Mouse (Mus musculus) neural tube, embryonic 11.5 days (tissue): ENCODE data around the gene Cacna1a. TPM values are rescaled to one million over a fixed set of nuclear protein-coding genes. Genes with fewer than 3 reads are reported as not detected.

Experiments
- ATAC-seq: fragments of 200-750 bp; cut with Nextera tagmentation; 2 replicates; pipeline ENCODE4 v1.8.0; 2017; ENCODE audit warnings: moderate number of reproducible peaks, mild to moderate bottlenecking, moderate TSS enrichment, moderate library complexity; ENCODE audit not compliant: insufficient read depth, low FRiP score, low TSS enrichment
- DNase-seq: peaks from one replicate; pipeline ENCODE4 v3.0.0-alpha.2; 2015; ENCODE audit warnings: low spot score
- H3K27ac ChIP-seq: fragments of 300-500 bp; sonication (generic); 2 replicates; pipeline ENCODE4 v1.5.1; 2014; ENCODE audit warnings: low read depth, mild to moderate bottlenecking, low read length
- H3K27me3 ChIP-seq: fragments of 300-500 bp; sonication (generic); 2 replicates; pipeline ENCODE4 v1.6.1; 2014; ENCODE audit warnings: mild to moderate bottlenecking, low read length, mixed read lengths; ENCODE audit not compliant: control insufficient read depth, insufficient read depth
- H3K36me3 ChIP-seq: fragments of 300-500 bp; sonication (generic); 2 replicates; pipeline ENCODE4 v1.6.1; 2014; ENCODE audit warnings: mild to moderate bottlenecking, low read length, moderate library complexity, mixed read lengths; ENCODE audit not compliant: control insufficient read depth, insufficient read depth
- H3K4me1 ChIP-seq: fragments of 300-500 bp; sonication (generic); 2 replicates; pipeline ENCODE4 v1.6.1; 2014; ENCODE audit warnings: low read length, mixed read lengths; ENCODE audit not compliant: control insufficient read depth, insufficient read depth
- H3K4me2 ChIP-seq: fragments of 300-500 bp; sonication (generic); 2 replicates; pipeline ENCODE4 v1.6.1; 2014; ENCODE audit warnings: low read depth, mild to moderate bottlenecking, moderate library complexity
- H3K4me3 ChIP-seq: fragments of 300-500 bp; sonication (generic); 2 replicates; pipeline ENCODE4 v1.5.1; 2014; ENCODE audit warnings: low read depth, low read length
- H3K9ac ChIP-seq: fragments of 300-500 bp; sonication (generic); 2 replicates; pipeline ENCODE4 v1.6.1; 2014; ENCODE audit warnings: mild to moderate bottlenecking, low read length
- H3K9me3 ChIP-seq: fragments of 300-500 bp; sonication (generic); 2 replicates; pipeline ENCODE4 v1.6.1; 2016; ENCODE audit warnings: low read length; ENCODE audit not compliant: control insufficient read depth
- WGBS: fragments of 180-500 bp; shearing (Covaris S2); extraction: QIAGEN DNeasy Blood & Tissue Kit; methylation state at CpG from one replicate; pipeline ENCODE4 v1.1.7; 2014; 5-methylcytosine and 5-hydroxymethylcytosine counted together
- polyA plus RNA-seq: library from polyadenylated mRNA; unstranded; fragments of >200 nt; fragmentation: Nextera tagmentation; extraction: Ambion mirVana; gene quantifications from 2 replicates; pipeline ENCODE4 v1.2.1, GENCODE M21; 2014

The Cacna1a gene
- polyA plus RNA-seq, 1 experiment from 2014 or later: 6.9 TPM

GRCm38 (mm10) chr8:84471271-84471995 is 83.2 kb downstream of the Cacna1a start:
- H3K4me3 ChIP-seq: no peak overlapping the region
- no peak overlapping the region for H3K27ac ChIP-seq
- no peaks in the 10 kb centered on the region for H3K27me3 ChIP-seq
- WGBS: 58% methylated on average over 9 of the region's 9 CpGs
- no peak overlapping the region for H3K9ac ChIP-seq
- H3K9me3 ChIP-seq: no peaks in the 10 kb centered on the region
- no peaks in the 10 kb centered on the region for H3K4me1 ChIP-seq
- no peaks in the 10 kb centered on the region for H3K36me3 ChIP-seq
- ATAC-seq: no peak
- peak; percentile 71 for DNase-seq
- no peak overlapping the region for H3K4me2 ChIP-seq

DNA sequence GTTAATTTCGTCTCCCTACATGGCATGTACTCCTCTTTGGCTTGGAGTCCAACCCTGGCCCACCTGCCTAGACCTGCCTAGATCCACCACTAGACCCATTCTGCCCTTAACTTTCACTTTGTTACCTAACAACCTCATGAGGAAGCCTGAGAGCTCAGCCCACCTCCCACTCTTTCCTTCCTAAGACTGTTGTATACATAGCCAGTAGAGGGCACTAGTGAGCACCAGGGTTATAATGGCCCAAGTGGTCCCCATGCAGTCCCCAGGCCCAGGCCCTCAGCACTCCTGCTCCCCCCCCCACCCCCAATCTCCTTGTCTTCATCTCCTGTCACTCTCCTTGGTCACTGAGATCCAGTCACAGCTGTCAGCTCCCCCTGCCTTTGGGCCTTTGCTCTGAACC is 86.2 kb downstream of the Cacna1a start:
- WGBS: 80% methylated on average over 1 of the region's 1 CpGs
- Histone ChIP-seq H3K27ac (no peak overlapping the region), H3K27me3 (no peaks in the 10 kb centered on the region), H3K4me2 (no peak overlapping the region), H3K36me3 (no peaks in the 10 kb centered on the region), H3K9ac (no peak overlapping the region), H3K4me3 (no peak overlapping the region), H3K9me3 (no peaks in the 10 kb centered on the region), H3K4me1 (no peaks in the 10 kb centered on the region)
- ATAC-seq (no peak), DNase-seq (no peak)

DNA sequence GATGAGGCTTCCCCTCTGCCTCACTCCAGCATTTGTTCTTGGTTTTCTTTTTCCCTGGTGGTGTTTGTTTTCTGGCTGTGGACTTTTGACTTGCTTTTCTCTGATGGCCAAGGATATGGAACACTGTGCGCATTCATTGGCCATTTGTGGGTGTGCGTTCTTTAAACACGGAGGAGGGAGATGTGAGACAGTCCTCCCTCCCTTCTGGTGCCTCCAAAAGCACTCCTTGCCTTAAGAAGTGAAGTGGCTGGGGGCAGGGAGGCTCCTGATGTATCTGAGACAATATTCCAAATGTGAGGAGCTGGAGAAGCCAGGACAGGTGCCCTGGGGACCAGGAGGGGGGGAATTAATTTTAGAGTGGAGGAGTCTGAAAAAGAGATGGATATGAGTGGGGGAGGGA is 89.1 kb downstream of the Cacna1a start:
- H3K36me3 ChIP-seq: no peaks in the 10 kb centered on the region
- no peak overlapping the region for H3K4me2 ChIP-seq
- H3K27me3 ChIP-seq: no peaks in the 10 kb centered on the region
- no peak overlapping the region for H3K27ac ChIP-seq
- H3K4me3 ChIP-seq: no peak overlapping the region
- H3K9ac ChIP-seq: no peak overlapping the region
- no peak for ATAC-seq
- H3K9me3 ChIP-seq: no peaks in the 10 kb centered on the region
- DNase-seq: no peak
- 89% methylated on average over 3 of the region's 3 CpGs for WGBS
- no peaks in the 10 kb centered on the region for H3K4me1 ChIP-seq

- no peaks in the 10 kb centered on the region for H3K9me3 ChIP-seq
- H3K4me2 ChIP-seq: no peak overlapping the region
- 96% methylated on average over 4 of the region's 4 CpGs for WGBS
- no peak overlapping the region for H3K4me3 ChIP-seq
- ATAC-seq: no peak
- DNase-seq: no peak
- H3K27ac ChIP-seq: no peak overlapping the region
- H3K4me1 ChIP-seq: no peaks in the 10 kb centered on the region
- no peak overlapping the region for H3K9ac ChIP-seq
- no peaks in the 10 kb centered on the region for H3K27me3 ChIP-seq
- H3K36me3 ChIP-seq: no peaks in the 10 kb centered on the region
These were observed 94.8 kb downstream of the Cacna1a start for GRCm38 (mm10) chr8:84483004-84483403.

- H3K9ac ChIP-seq: no peak overlapping the region
- no peak for ATAC-seq
- no peak for DNase-seq
- no peaks in the 10 kb centered on the region for H3K27me3 ChIP-seq
- H3K4me3 ChIP-seq: no peak overlapping the region
- WGBS: 86% methylated on average over 4 of the region's 4 CpGs
- no peaks in the 10 kb centered on the region for H3K9me3 ChIP-seq
- H3K4me1 ChIP-seq: no peaks in the 10 kb centered on the region
- H3K27ac ChIP-seq: no peak overlapping the region
- H3K36me3 ChIP-seq: no peaks in the 10 kb centered on the region
- no peak overlapping the region for H3K4me2 ChIP-seq
These were observed 97.1 kb downstream of the Cacna1a start for GRCm38 (mm10) chr8:84485366-84485765.

- H3K4me3 ChIP-seq: no peak overlapping the region
- WGBS: 79% methylated on average over 7 of the region's 7 CpGs
- ATAC-seq: no peak
- H3K36me3 ChIP-seq: no peaks in the 10 kb centered on the region
- no peaks in the 10 kb centered on the region for H3K27me3 ChIP-seq
- no peak overlapping the region for H3K9ac ChIP-seq
- no peak overlapping the region for H3K4me2 ChIP-seq
- H3K27ac ChIP-seq: no peak overlapping the region
- H3K4me1 ChIP-seq: no peaks in the 10 kb centered on the region
- H3K9me3 ChIP-seq: no peaks in the 10 kb centered on the region
- no peak for DNase-seq
These were observed 97.6 kb downstream of the Cacna1a start for GRCm38 (mm10) chr8:84485864-84486263.

GRCm38 (mm10) chr8:84489223-84489622 is 101.0 kb downstream of the Cacna1a start:
- WGBS: 86% methylated on average over 3 of the region's 3 CpGs
- H3K4me1 ChIP-seq: no peaks in the 10 kb centered on the region

GRCm38 (mm10) chr8:84494541-84495084 is 106.4 kb downstream of the Cacna1a start:
- DNase-seq: peak; percentile 56
- no peak overlapping the region for H3K4me3 ChIP-seq
- WGBS: 70% methylated on average over 6 of the region's 6 CpGs
- no peak overlapping the region for H3K9ac ChIP-seq
- H3K36me3 ChIP-seq: no peaks in the 10 kb centered on the region
- ATAC-seq: no peak
- no peak overlapping the region for H3K4me2 ChIP-seq
- no peak overlapping the region for H3K27ac ChIP-seq
- H3K9me3 ChIP-seq: no peaks in the 10 kb centered on the region
- H3K4me1 ChIP-seq: no peaks in the 10 kb centered on the region
- no peaks in the 10 kb centered on the region for H3K27me3 ChIP-seq

More at GRCm38 (mm10) chr8:84489223-84489622, 101.0 kb downstream of the Cacna1a start:
- Histone ChIP-seq H3K27me3 (no peaks in the 10 kb centered on the region), H3K36me3 (no peaks in the 10 kb centered on the region), H3K27ac (no peak overlapping the region), H3K9me3 (no peaks in the 10 kb centered on the region), H3K4me3 (no peak overlapping the region), H3K9ac (no peak overlapping the region), H3K4me2 (no peak overlapping the region)
- ATAC-seq: no peak
- no peak for DNase-seq

DNA sequence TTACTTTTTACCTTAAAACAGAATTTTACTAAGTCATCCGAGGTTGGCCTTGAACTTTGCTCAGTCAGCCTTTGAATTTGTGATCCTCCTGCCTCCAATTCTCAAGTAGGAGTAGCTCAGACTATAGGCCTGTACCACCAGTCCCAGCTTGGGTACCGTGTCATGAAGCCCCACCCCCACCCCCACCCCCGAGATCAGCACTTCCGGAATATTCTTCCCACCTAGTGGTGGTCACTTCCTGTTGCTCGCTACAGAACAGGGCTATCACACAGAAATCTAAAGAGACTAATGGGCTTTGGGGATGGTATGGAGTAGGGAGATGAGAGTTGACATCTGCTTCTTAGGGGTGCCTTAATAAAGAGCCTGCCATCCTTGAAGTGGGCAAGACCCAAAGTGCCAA is 112.9 kb downstream of the Cacna1a start:
- H3K27me3 ChIP-seq: no peaks in the 10 kb centered on the region
- 84% methylated on average over 5 of the region's 5 CpGs for WGBS
- no peak overlapping the region for H3K27ac ChIP-seq
- H3K9ac ChIP-seq: no peak overlapping the region
- no peak overlapping the region for H3K4me3 ChIP-seq
- H3K9me3 ChIP-seq: no peaks in the 10 kb centered on the region
- DNase-seq (no peak), ATAC-seq (no peak)
- no peak overlapping the region for H3K4me2 ChIP-seq
- H3K36me3 ChIP-seq: no peaks in the 10 kb centered on the region
- H3K4me1 ChIP-seq: no peaks in the 10 kb centered on the region
